Mouse (Mus musculus) embryo, embryonic 10.5 days (tissue): ENCODE measurements around the gene Miip.

Experiments used
- DNase-seq: peaks from one replicate; pipeline ENCODE4 v3.0.0-alpha.2; 2015; ENCODE audit warnings: low spot score

Gene Miip

GRCm38 (mm10) chr4:147868450-147869031, at the start of gene Miip, which contains the start of gene Fv1:
Gene Miip, minus strand, starts transcription at chr4:147868816.
Gene Fv1, plus strand, starts transcription at chr4:147868979.
- DNase-seq, result peak; percentile 98

DNA sequence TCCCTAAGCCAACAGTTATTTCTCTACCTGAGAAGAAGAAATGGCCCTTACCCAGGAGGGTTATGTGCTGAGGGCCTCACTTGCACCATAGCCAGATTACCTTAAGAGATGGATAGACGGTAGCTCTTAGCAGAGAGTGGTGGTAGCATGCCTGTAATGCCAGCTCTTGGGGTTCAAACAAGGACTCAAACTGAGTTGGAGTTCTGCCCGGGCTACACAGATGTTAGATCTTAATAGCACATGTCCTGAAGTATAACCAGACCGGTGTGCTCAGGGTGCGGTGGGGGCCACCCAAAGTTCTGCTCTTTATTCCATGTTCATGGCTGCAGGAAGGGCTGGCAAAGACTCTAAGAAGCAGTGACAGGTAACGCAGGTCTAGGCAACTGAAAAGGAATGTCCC, 40.9 kb upstream of the Miip start:
- no peak for DNase-seq

DNA sequence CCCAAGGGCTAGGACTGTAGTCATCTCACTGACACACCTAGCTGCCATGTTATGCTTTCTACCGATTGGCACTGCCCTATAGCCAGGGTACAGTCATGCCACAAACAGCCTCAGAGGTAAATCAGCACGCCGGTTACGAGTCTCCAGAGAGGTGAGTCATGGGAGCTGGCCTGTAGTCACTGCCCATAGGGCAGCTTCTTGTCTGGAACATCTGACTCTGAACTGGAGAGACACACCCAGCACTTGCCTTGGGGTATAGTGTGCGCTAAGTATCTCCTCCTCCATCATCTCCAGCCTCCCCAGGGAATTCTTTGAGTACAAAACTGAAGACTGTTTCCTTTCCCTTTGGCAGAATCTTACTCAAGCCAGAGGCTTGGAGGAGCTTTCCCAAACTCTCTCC, 37.6 kb upstream of the Miip start:
- no peak for DNase-seq

DNA sequence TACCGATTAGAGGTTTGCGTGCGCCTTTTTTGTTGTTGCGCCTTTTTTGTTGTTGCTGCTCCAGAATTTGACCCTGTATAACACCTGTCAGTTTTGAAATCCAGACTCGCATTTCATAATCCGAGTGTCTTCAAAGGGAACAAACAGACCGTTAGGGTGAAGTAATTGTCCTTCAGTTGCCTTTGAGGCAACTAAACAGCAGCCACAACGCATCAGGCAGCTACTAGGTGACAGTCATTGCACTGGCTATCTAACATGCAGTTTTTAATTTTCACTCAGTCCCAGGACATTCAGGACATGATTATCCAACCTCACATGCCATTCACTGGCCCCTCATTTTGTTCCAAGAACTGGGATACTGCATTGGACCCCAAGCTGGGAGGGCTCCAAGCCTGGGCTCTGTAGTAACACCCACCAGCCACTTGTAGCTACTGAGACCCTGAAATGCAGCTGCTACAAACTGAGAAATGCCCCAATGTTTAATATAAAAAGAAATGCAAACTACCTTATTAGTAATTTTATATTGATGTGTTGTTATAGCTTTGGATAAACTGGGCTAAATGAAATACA, 36.6 kb upstream of the Miip start:
- DNase-seq, result peak; percentile 12

GRCm38 (mm10) chr4:147904313-147905089, 35.9 kb upstream of the Miip start, which contains the start of gene Mfn2:
Gene Mfn2, minus strand, starts transcription at chr4:147904704.
- DNase-seq, result peak; percentile 94

GRCm38 (mm10) chr4:147903601-147904000, 35.0 kb upstream of the Miip start:
- no peak for DNase-seq

GRCm38 (mm10) chr4:147902906-147903500, 34.4 kb upstream of the Miip start:
- DNase-seq, result no peak

GRCm38 (mm10) chr4:147900452-147900851, 31.8 kb upstream of the Miip start:
- DNase-seq, result no peak

GRCm38 (mm10) chr4:147897348-147897747, 28.7 kb upstream of the Miip start:
- DNase-seq, result no peak

- DNase-seq, result no peak
These were observed 27.8 kb upstream of the Miip start for GRCm38 (mm10) chr4:147896411-147896810.

- DNase-seq, result no peak
These were observed 27.3 kb upstream of the Miip start for GRCm38 (mm10) chr4:147895815-147896330.

DNA sequence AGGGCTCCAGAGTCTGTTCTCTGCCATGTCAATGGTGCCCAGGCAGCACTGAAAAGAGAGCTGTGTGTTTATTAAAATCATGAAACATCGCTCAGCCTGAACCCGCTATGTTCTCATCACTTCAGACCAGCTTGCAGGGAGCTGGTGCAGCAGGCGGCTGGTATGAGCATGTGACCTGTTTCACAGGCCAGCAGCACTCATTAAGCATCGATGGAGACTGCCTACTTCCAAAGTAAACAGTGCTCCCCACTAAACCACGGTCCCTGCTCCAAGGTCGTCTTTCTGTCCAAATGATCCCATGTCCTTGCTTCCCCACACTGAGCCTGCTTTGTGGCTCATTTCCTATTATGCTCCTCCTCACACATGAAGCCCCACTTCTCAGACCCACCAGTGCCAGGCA, 21.7 kb upstream of the Miip start:
- no peak for DNase-seq

GRCm38 (mm10) chr4:147888237-147888636, 19.6 kb upstream of the Miip start:
- DNase-seq, result no peak

- DNase-seq, result no peak
These were observed 18.7 kb upstream of the Miip start for GRCm38 (mm10) chr4:147887277-147887676.

DNA sequence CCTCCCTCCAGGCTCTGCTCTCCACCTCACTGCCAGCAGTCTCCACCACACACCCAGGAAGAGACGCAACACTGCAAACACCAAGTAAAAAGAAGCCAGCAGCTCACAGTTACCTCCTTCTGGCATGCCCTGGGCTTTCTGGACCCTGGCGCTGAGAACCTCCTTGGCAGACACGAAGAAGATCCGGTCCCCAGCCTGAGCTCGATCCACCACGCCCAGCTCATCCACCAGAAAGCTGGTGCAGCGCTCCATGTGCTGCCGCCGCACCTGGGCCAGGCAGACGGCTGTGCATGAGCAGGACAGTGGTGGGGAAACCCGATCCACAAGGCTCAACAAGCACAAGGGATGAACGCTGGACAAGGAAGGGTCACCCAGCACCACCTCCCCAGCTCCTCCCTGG, 17.5 kb upstream of the Miip start:
- no peak for DNase-seq

- DNase-seq, result no peak
These were observed 15.5 kb upstream of the Miip start for GRCm38 (mm10) chr4:147884138-147884537.

DNA sequence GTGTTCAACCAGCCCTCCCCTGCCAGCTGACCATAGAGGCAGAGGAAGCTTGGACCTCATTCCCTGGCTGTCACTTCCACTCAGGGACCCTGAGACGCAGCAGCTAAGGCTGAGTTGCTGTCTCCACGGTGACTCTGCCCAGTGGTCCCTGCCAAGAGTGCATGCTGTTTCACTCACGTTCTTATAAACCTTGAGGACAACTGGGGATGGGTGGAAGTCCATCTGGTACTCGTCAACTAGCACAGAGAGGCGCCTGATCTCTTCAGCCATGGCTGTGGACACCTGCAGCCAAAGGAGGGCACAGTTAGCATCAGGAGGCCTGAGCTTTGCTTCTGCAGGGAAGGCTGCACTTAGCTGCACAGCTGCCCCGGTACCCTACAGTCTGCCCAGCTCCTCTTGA, 14.4 kb upstream of the Miip start:
- no peak for DNase-seq

GRCm38 (mm10) chr4:147881792-147882191, 13.2 kb upstream of the Miip start:
- DNase-seq, result no peak

DNA sequence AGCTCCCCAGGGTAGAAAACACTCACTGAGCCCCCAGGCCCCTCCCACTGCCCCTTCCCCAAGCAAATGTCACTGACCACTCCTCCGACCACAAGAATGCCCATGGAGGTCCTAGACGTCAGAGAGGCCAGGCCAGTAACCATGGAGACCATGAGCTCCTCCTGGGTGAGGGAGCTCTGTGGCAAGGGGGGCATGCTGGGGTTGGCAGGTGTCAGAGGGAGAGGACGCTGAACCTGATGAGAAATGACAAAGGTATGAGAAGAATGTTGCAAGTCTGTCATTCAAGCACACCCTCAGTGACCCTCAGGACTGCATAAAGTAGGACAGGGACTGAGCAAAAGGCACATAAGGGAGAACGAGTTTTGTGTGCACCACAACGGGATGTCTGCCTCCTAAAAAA, 11.2 kb upstream of the Miip start:
- no peak for DNase-seq

DNA sequence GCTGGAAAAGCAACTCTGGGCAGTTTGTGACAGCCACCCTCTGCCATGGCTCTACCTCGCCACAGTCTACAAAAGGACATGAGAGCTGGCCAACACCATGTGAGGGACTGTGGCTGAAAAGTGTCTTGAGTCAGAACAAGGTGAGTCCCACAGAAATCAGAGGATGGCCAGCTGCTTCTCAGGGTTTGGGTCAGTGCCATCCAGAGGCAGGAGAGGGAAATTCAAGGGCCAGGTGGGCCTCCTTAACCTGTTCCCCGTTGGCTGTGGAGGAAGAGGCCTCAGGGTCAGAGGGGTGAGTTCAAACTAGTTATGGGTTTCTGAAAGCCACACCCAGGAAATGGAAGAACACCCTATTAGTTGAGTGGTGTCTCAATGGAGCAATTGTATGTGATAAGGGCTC, 10.8 kb upstream of the Miip start:
- no peak for DNase-seq

DNA sequence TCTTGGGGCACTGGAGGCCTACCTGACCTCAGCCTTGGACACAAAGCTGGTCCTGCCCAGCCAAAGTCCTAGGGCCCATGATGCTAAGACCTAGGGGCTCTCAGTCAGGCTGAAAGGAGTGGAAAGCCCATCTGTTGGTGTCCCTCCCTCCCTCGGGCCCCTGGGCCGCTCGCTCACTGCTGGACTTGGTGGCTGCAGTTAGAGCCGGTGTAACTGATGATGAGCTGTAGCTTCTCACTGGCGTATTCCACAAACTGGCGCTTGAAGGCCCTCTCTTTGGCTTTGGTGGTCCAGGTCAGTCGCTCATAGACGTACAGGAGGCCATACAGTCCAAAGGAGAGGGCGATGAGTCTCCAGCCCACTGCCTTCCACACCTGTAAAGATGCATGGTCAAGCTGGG, 9.9 kb upstream of the Miip start:
- DNase-seq, result no peak

- no peak for DNase-seq
These were observed 7.4 kb upstream of the Miip start for GRCm38 (mm10) chr4:147875852-147876575.
